Comparison of ENCODE assay signal across 7 mouse cellular contexts in the genomic region with DNA sequence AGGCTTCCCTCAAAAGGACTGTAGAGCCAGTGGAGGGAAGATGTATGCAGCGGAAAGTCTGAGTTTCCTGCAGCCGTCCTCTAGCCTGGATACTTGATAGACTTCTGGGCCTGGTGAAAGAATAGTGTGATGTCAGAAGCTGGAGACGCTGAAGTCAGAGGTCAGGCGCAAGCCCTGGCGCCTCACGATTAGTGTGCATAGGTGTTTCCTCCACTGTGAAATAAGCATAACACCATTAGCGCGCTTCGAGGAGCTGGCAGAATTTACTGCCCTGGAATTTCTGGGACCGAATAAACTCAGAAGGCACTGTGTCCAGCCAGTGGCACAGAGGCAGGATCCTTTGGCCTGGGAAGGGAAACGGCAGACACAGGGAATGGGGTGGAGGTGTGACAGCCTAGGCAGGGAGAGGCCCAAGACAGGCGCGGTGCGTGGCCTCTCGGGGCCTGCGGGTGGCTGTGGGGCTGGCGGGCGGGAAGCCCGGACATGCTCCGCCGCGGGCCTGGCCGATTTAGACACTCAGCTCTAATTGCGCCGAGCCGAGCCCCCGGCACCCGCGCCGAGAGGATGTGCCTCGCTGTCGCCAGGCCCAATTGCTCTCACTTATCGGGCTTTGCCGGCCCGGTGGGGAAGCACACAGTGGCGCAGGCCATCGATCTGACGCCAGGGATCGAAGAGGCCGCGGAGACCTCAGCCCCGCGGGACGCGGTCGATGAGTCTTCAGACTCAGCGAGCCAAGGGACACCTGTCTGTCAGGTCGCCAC.
DNase-seq lines count a peak whose midpoint lies in the region; ATAC-seq and TF ChIP-seq lines count a peak whose summit lies in the region.

No protein-coding gene starts in this region.

- 4% methylated on average over 48 of the region's 48 CpGs for WGBS in liver, postnatal 0 days (ENCODE audit: insufficient replicate concordance)

- no peak overlapping the region for H3K9ac ChIP-seq in liver, postnatal 0 days (replicated peaks)

- TF ChIP-seq EP300 in liver, postnatal 0 days (IDR thresholded peaks at IDR 0.05; ENCODE audit: low read depth) = no peak

- H3K4me2 ChIP-seq in liver, postnatal 0 days (ENCODE audit: low read depth, low read length) = peak overlapping the region; percentile 53

- H3K4me1 ChIP-seq in liver, postnatal 0 days (ENCODE audit: insufficient read depth) = peaks cover 4% of the 10 kb centered on the region; the same call in 1 of the 2 replicates

- no peaks in the 10 kb centered on the region for H3K9me3 ChIP-seq in liver, postnatal 0 days (ENCODE audit: low read length)

- no peaks in the 10 kb centered on the region for H3K36me3 ChIP-seq in liver, postnatal 0 days (replicated peaks; ENCODE audit: insufficient read depth, low read length)

- peak; percentile 23 for DNase-seq in right cerebral cortex, postnatal 4 days
- DNase-seq in right cerebral cortex, postnatal 14 days = no peak
- DNase-seq in embryo, embryonic 10 days (ENCODE audit: low spot score) = peak; percentile 48
- DNase-seq in heart, postnatal 14 days = peak; percentile 3 to 8
- DNase-seq in liver, postnatal 0 days = no peak
- no peak for DNase-seq in urinary bladder, adult 2 months (ENCODE audit: low spot score)

- peaks cover 15% of the 10 kb centered on the region for H3K27me3 ChIP-seq in liver, postnatal 0 days (ENCODE audit: insufficient read depth, low read length)

- TF ChIP-seq CTCF in liver, postnatal 0 days (IDR thresholded peaks at IDR 0.05; ENCODE audit: low read depth) = no peak

- no peak overlapping the region for H3K27ac ChIP-seq in liver, postnatal 0 days (ENCODE audit: low read depth)

- no peak for ATAC-seq in liver, postnatal 0 days
- no peak for ATAC-seq in CD4-positive, CD25-positive, alpha-beta regulatory T cell, adult 4 months

- intact Hi-C loops in heart, postnatal 14 days (cut with DNase I) = no loop called here

- no peak overlapping the region for H3K4me3 ChIP-seq in liver, postnatal 0 days (ENCODE audit: low read depth, low read length)

Comparison
In these comparisons a context has a peak if more than half of its experiments do, and no peak if none do; other contexts are left out.
1. DNase-seq: peak in right cerebral cortex, postnatal 4 days (single experiment), embryo, embryonic 10 days (single experiment) and heart, postnatal 14 days (2 of 2); none in right cerebral cortex, postnatal 14 days (single experiment), liver, postnatal 0 days (single experiment) and urinary bladder, adult 2 months (single experiment).